In the genomic region with DNA sequence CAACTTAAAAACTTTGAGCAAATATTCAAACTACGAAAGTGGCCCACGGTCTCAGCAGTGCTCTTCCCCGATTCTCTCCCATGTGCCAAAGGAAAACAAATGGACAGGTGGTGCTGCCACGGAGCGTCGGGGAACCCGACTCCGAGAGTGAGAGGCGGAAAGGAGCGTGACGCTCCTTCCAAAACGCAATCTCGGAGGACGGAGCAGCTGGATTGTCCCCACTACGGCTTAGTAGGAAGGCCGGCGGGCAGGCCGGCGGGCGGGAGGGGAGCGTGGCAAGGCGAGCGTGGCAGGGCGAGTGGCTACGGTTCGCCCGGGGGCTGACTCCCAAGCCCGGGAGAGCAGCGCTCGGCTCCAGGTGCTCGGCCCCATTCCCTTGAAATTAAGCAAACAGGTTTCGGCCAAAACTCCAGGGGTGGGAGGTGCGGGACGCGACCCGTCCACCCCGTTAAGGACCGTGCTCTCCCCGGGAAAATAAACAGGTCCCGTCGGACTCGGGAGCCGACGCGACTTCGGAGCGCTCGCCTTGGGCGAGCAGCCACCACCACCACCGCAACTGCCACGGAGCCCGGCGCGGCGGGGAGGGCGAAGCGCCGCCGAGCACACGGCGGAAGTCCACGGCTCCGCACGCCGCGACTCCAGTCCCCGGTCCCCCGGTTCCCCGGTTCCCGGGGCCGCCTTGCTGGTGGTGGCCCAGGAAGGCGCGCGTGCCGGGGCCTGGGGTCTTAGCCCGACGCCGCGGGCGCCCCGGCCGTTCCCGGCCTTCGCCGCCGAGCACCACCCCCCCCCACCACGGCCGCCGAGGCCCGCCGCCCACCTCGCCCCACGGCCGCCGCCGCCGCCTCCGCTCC, we compare ENCODE assay signal across 8 mouse cellular contexts. TPM values are rescaled to one million over a fixed set of nuclear protein-coding genes. Genes with fewer than 3 reads are reported as not detected.
DNase-seq lines count a peak whose midpoint lies in the region; ATAC-seq lines count a peak whose summit lies in the region.

No protein-coding gene starts in this region.

- H3K36me3 ChIP-seq in embryonic facial prominence, embryonic 10.5 days (replicated peaks) = 0 out of 2 replicates have a peak, but pooled peaks cover 7% of the 10 kb centered on the region
- 0 out of 2 replicates have a peak, but pooled peaks cover 3% of the 10 kb centered on the region for H3K36me3 ChIP-seq in limb, embryonic 13.5 days
- H3K36me3 ChIP-seq in midbrain, embryonic 16.5 days (ENCODE audit: control insufficient read depth, insufficient read depth, low read length) = no peaks in the 10 kb centered on the region

- peak overlapping the region; percentile 95 for H3K9ac ChIP-seq in limb, embryonic 13.5 days
- H3K9ac ChIP-seq in midbrain, embryonic 16.5 days (ENCODE audit: low read depth, low read length) = peak overlapping the region; percentile 85

- WGBS in embryonic facial prominence, embryonic 10.5 days = under 1% methylated on average over 93 of the region's 98 CpGs
- under 1% methylated on average over 61 of the region's 98 CpGs for WGBS in limb, embryonic 13.5 days
- under 1% methylated on average over 72 of the region's 98 CpGs for WGBS in midbrain, embryonic 16.5 days

- 0 out of 2 replicates have a peak, but pooled peaks have one; percentile 0 for ATAC-seq in limb, embryonic 13.5 days (ENCODE audit: low FRiP score, low read depth)
- ATAC-seq in midbrain, embryonic 16.5 days = no peak; the same call in 1 of the 2 replicates

- no peaks in the 10 kb centered on the region for H3K9me3 ChIP-seq in embryonic facial prominence, embryonic 10.5 days
- no peaks in the 10 kb centered on the region for H3K9me3 ChIP-seq in limb, embryonic 13.5 days
- H3K9me3 ChIP-seq in midbrain, embryonic 16.5 days (replicated peaks; ENCODE audit: control insufficient read depth, low read length, poor library complexity, severe bottlenecking) = no peaks in the 10 kb centered on the region

- H3K4me1 ChIP-seq in embryonic facial prominence, embryonic 10.5 days = peaks cover 41% of the 10 kb centered on the region
- peaks cover 32% of the 10 kb centered on the region for H3K4me1 ChIP-seq in limb, embryonic 13.5 days
- H3K4me1 ChIP-seq in midbrain, embryonic 16.5 days (ENCODE audit: control insufficient read depth, insufficient read depth, low read length) = peaks cover 29% of the 10 kb centered on the region

- peak overlapping the region; percentile 95 for H3K4me3 ChIP-seq in embryonic facial prominence, embryonic 10.5 days
- peak overlapping the region; percentile 89 for H3K4me3 ChIP-seq in limb, embryonic 13.5 days
- H3K4me3 ChIP-seq in midbrain, embryonic 16.5 days (ENCODE audit: low read depth, low read length) = peak overlapping the region; percentile 88

- peak overlapping the region; percentile 75 for H3K4me2 ChIP-seq in limb, embryonic 13.5 days (replicated peaks)
- H3K4me2 ChIP-seq in midbrain, embryonic 16.5 days (ENCODE audit: low read length) = peak overlapping the region; percentile 93

- peaks cover 30% of the 10 kb centered on the region for H3K27me3 ChIP-seq in embryonic facial prominence, embryonic 10.5 days (replicated peaks; ENCODE audit: low read depth, poor library complexity, severe bottlenecking)
- peaks cover 25% of the 10 kb centered on the region for H3K27me3 ChIP-seq in limb, embryonic 13.5 days
- peaks cover 13% of the 10 kb centered on the region for H3K27me3 ChIP-seq in midbrain, embryonic 16.5 days (ENCODE audit: control insufficient read depth, insufficient read depth, low read depth, low read length)

- peak; percentile 36 to 48 for DNase-seq in left cerebral cortex, adult 18-20 months (ENCODE audit: low spot score in 2 of 2)
- no peak for DNase-seq in left cerebral cortex, adult 11 months (ENCODE audit: low spot score)
- DNase-seq in embryonic facial prominence, embryonic 10.5 days (ENCODE audit: low spot score) = peak; percentile 65
- DNase-seq in gastrocnemius, postnatal 4 days (ENCODE audit: low spot score in 2 of 2) = peak; percentile 30 to 53
- peak; percentile 25 for DNase-seq in kidney, adult 11 months
- peak; percentile 16 to 44 for DNase-seq in spleen, postnatal 36 days (ENCODE audit: low spot score in 2 of 2)

- H3K27ac ChIP-seq in embryonic facial prominence, embryonic 10.5 days (replicated peaks) = peak overlapping the region; percentile 99
- peak overlapping the region; percentile 99 for H3K27ac ChIP-seq in limb, embryonic 13.5 days
- H3K27ac ChIP-seq in midbrain, embryonic 16.5 days (ENCODE audit: low read length) = peak overlapping the region; percentile 98

RNA-seq across cellular contexts. Expression of a gene that starts 1.0 kb away (rescaled TPM):
- 10 to 100 TPM; 95.5 to 97.3 TPM for total RNA-seq in left cerebral cortex, adult 18-20 months (2021)
- polyA plus RNA-seq in embryonic facial prominence, embryonic 10.5 days (2016; fragmentation: Nextera tagmentation; extraction: Ambion mirVana) = 95.6 and 101 TPM in 2 replicates
- 10 to 100 TPM; 64.9 to 74.7 TPM for total RNA-seq in gastrocnemius, postnatal 4 days (2021)
- polyA plus RNA-seq in limb, embryonic 13.5 days (2015; fragmentation: Nextera tagmentation; extraction: Ambion mirVana) = 101 and 111 TPM in 2 replicates
- 93.6 and 99.2 TPM in 2 replicates for polyA plus RNA-seq in midbrain, embryonic 16.5 days (2015; fragmentation: Nextera tagmentation; extraction: Ambion mirVana)
